Mouse (Mus musculus) right cerebral cortex, postnatal 10 days (tissue): ENCODE measurements at regions not wholly inside any gene's neighbourhood (a gene's known extent, or its start where the extent isn't known, plus 50 kb on each side); places are given as distances from the start of the nearest gene placed in this dataset.

Experiments used
- DNase-seq, 2 experiments: peaks; one replicate each; pipeline ENCODE4 v3.0.0; 2021; ENCODE audit warnings: low spot score in 2 of 2

- no peak for DNase-seq
Observed at GRCm38 (mm10) chr1:24832246-24832645, 153.8 kb downstream of the Lmbrd1 start.

GRCm38 (mm10) chr1:24866877-24867276 lies 188.4 kb downstream of the Lmbrd1 start:
- no peak for DNase-seq

GRCm38 (mm10) chr1:24869772-24870171 lies 191.3 kb downstream of the Lmbrd1 start:
- peak; percentile 48 to 54 for DNase-seq

- no peak for DNase-seq
Observed at GRCm38 (mm10) chr1:24870685-24871417, 192.4 kb downstream of the Lmbrd1 start.

- no peak for DNase-seq
Observed at GRCm38 (mm10) chr1:24877014-24877413, 198.6 kb downstream of the Lmbrd1 start.

- no peak for DNase-seq
Observed at GRCm38 (mm10) chr1:24883638-24884037, 205.2 kb downstream of the Lmbrd1 start.

- peak; percentile 46 to 81 for DNase-seq
Observed at GRCm38 (mm10) chr1:24901278-24901677, 222.8 kb downstream of the Lmbrd1 start.

GRCm38 (mm10) chr1:24938303-24939263 lies 260.2 kb downstream of the Lmbrd1 start:
- peak in 1 of 2 experiments; percentile 22 for DNase-seq

GRCm38 (mm10) chr1:24942757-24943296 lies 264.4 kb downstream of the Lmbrd1 start:
- DNase-seq: no peak

- DNase-seq: no peak
Observed at GRCm38 (mm10) chr1:24943451-24943850, 265.0 kb downstream of the Lmbrd1 start.

GRCm38 (mm10) chr1:24972681-24973080 lies 294.3 kb downstream of the Lmbrd1 start:
- DNase-seq: no peak

GRCm38 (mm10) chr1:25008456-25009169 lies 330.2 kb downstream of the Lmbrd1 start:
- peak; percentile 42 for DNase-seq

GRCm38 (mm10) chr1:25012754-25013153 lies 334.3 kb downstream of the Lmbrd1 start:
- DNase-seq: no peak
